Mouse (Mus musculus): ENCODE results near the gene Nfatc2.

Gene Nfatc2

DNA sequence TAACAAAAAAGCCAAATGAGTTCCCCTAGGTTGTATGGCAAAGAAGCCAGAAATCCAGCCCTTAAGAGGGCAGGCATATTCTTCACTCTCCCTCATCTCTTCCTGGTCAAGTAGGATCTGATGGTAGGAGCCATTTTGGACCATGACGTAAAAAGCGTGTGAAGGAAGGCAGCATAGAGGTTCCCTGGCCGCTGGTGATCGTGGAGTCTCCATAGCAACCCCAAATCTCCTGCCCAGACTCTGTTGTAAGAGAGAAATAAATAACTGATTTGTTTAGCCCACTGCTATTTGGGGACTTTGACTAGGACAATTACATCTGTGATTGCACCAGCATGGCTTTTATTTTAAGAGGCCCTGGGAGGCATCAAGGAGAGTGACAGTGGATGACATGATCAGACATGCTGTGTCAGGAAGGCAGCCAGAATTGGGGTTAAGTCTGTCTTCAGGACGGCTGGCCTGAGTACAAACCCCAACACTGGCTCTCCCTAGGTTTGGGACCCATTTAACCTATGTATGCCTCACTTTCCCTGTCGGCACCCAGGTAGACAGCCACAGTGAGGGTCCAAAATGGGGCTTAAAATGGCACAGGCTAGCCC lies 8.3 kb upstream of the Nfatc2 start:
- no peak for DNase-seq (ENCODE audit: low read depth in 1 of 2, low spot score in 2 of 2)

GRCm38 (mm10) chr2:168608125-168608564 lies 6.7 kb upstream of the Nfatc2 start:
- no peak for DNase-seq (ENCODE audit: low read depth in 1 of 2, low spot score in 2 of 2)

DNA sequence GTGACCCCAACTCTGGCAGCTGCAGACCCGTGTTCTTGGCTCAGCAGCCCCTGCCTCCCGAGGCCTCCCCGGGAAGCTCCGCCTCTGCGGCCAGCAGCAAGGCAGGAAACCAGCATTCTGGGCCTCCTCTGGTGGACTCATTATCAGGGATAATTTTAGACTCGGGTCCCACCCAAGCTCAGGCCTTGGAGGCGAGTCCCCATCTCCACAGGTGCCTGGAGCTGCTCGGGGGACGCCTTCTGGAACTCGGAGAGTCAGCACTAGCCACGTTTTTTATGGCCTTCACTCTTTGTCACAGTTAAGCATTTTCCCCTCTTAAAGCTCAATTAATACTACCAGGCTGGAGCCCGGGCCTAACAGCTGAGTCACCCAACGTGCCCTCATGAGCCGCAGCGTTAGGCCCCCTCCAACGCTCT lies 3.2 kb upstream of the Nfatc2 start:
- DNase-seq (ENCODE audit: low read depth in 1 of 2, low spot score in 2 of 2), result no peak

GRCm38 (mm10) chr2:168602387-168602741 lies 907 bp upstream of the Nfatc2 start:
- DNase-seq (ENCODE audit: low read depth in 1 of 2, low spot score in 2 of 2), result no peak

- DNase-seq (ENCODE audit: low read depth in 1 of 2, low spot score in 2 of 2), result no peak
These were observed 537 bp downstream of the Nfatc2 start for GRCm38 (mm10) chr2:168600750-168601490.

DNA sequence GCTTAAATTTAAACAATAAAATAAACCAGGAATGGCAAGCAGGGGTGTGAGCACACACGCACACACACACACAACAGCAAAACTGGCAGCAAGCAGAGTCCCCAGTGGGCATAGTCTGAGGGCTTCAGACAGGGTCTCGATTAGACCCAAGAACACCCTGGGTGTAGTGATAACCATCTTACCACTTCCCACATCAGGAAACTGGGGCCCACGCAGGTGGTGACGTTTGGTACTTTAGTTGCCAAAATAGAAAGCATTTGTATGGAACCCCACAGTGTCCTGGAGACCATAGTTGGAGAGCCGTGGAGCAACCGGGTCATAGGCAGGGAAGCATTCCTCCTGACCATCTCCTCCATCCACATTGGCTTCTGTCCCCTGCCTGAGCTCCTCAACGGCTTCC lies 5.8 kb downstream of the Nfatc2 start:
- no peak for DNase-seq (ENCODE audit: low read depth in 1 of 2, low spot score in 2 of 2)

- DNase-seq (ENCODE audit: low read depth in 1 of 2, low spot score in 2 of 2), result no peak
These were observed 7.8 kb downstream of the Nfatc2 start for GRCm38 (mm10) chr2:168593676-168594075.

DNA sequence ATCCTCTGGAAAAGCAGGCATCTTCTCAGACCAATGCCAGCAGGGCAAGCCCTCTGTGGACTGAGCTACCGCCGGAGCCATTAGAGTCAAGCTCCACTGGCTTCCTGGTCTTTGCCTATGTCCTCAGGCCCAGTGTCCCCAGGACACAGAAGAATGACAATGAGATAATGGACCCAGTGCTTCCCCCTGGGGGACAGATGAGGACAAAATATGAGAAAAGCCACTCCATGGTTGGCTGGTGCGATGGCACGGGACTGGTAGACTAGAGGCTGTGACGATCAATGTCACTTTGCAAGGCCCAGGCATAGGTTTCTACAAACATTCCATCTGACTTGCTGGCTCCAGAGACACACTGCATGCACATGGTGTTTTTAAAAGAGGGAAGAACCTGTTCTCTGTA lies 8.5 kb downstream of the Nfatc2 start:
- no peak for DNase-seq (ENCODE audit: low read depth in 1 of 2, low spot score in 2 of 2)

- DNase-seq (ENCODE audit: low read depth in 1 of 2, low spot score in 2 of 2), result no peak
These were observed 10.4 kb downstream of the Nfatc2 start for GRCm38 (mm10) chr2:168591076-168591475.

GRCm38 (mm10) chr2:168590556-168590955 lies 10.9 kb downstream of the Nfatc2 start:
- DNase-seq (ENCODE audit: low read depth in 1 of 2, low spot score in 2 of 2), result no peak

GRCm38 (mm10) chr2:168590168-168590551 lies 11.3 kb downstream of the Nfatc2 start:
- DNase-seq (ENCODE audit: low read depth in 1 of 2, low spot score in 2 of 2), result no peak

DNA sequence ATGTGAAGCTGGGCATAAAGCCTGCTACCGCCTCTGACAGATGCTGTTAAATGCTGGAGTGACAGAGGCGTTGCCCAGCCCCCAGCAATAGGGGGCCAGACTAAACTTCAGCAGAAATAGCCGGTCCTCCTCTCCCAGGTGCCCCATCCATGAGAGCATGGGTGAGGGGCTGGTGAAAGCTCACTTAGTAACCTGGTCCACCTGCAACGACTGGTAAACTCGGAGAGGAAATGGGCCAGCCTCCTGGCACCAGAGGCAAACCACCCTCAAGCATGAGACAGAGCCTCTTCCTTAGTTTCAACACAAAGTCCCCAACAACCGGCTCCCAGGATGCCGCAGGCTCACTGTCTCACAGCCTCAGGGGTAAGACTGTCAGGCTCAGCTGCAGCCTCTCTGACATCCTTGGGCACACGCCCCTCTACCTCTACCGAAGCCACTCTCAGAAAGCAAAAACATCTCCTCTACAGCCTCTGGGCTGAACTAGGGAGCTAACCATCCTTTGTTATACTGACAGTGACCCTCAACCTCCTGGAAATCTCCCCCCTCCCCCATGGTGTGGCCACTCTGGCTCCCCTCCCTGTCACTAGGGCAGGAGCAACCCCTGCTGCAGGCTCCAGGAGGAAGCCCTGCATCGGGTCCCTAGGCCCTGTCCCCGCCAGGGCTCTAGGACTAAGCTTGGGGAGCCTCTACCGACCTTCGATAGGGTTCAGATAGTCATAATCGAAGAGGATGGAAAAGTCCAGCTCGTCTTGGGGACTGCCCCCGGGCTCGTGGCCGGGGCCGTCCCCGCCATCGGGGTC lies 11.9 kb downstream of the Nfatc2 start:
- no peak for DNase-seq (ENCODE audit: low read depth in 1 of 2, low spot score in 2 of 2)

GRCm38 (mm10) chr2:168588591-168589367 lies 12.7 kb downstream of the Nfatc2 start:
- DNase-seq (ENCODE audit: low read depth in 1 of 2, low spot score in 2 of 2), result no peak

DNA sequence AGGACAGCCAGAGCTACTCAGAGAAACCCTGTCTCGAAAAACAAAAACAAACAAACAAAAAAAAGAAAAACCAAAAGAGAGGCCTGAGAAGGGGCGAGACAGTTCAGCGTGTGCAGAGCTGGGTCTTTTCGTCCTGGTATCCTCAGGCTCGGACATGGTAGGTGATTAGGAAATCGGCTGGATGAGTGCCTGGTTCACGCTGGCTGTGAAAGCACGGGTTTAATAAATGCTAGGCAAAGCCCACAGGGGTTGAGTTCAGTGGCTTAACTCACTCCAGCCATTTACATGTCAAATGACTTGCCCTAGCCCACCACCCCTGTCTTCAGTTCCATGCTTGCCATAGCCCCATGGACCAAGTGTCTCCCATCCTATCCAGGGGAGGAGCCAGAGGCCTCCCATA lies 14.3 kb downstream of the Nfatc2 start:
- no peak for DNase-seq (ENCODE audit: low read depth in 1 of 2, low spot score in 2 of 2)

GRCm38 (mm10) chr2:168586512-168586911 lies 14.9 kb downstream of the Nfatc2 start:
- DNase-seq (ENCODE audit: low read depth in 1 of 2, low spot score in 2 of 2), result no peak

DNA sequence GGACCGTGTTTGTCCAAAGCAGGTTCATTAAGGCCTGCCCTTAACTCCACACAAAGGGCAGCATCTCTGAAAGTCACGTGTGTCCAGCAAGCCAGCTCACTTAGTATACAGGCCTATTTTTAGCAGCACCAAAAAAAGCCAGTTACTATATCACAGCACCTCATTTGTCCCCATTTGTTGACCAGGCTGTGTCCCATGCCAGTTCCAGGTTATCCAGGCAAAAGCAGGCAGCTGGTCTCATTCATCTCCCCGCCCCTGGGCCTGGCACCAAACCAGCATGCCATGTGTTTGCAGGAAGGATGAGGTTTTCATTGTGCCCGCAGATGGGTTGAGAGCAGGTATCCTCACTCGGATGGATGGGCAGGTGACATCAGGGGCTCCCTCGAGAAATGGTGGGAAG lies 16.6 kb downstream of the Nfatc2 start:
- DNase-seq (ENCODE audit: low read depth in 1 of 2, low spot score in 2 of 2), result no peak

GRCm38 (mm10) chr2:168584408-168584807 lies 17.0 kb downstream of the Nfatc2 start:
- DNase-seq (ENCODE audit: low read depth in 1 of 2, low spot score in 2 of 2), result no peak

DNA sequence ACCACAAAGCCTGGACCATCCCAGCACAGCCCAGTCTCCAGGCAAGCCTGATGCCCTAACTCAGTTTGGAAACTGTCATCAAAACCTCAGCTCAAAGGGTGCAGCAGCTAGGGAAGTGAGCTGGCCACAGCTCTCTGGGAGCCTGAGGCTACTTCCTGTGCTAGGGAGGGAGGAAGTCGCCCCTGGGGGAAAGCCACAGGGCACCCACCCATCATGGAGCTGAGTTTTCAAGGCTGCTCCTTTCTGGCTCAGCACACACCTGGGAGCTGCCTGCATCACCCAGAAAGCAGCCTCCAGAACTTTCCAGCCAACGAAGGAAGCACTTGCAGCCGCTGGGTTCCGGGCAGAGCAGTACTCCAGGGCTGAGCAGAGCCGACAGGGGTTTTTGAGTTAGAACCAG lies 18.4 kb downstream of the Nfatc2 start:
- DNase-seq (ENCODE audit: low read depth in 1 of 2, low spot score in 2 of 2), result peak; percentile 20 to 39

GRCm38 (mm10) chr2:168581207-168581854 lies 20.1 kb downstream of the Nfatc2 start:
- no peak for DNase-seq (ENCODE audit: low read depth in 1 of 2, low spot score in 2 of 2)

GRCm38 (mm10) chr2:168580295-168580915 lies 21.1 kb downstream of the Nfatc2 start:
- DNase-seq (ENCODE audit: low read depth in 1 of 2, low spot score in 2 of 2), result no peak

All from monocyte, adult 2 months (primary cell).